Mouse (Mus musculus) lung, adult 18-20 months (tissue): ENCODE measurements around the gene Prr29.
"Not testable (repeated sequence)": the region's sequence is repeated elsewhere in the genome, so short reads cannot be mapped to it uniquely, and the experiment has no call there.

Experiments
- DNase-seq, 2 experiments: peaks; one replicate each; pipeline ENCODE4 v3.0.0; 2022; ENCODE audit warnings: mixed read lengths in 2 of 2

The Prr29 gene

DNA sequence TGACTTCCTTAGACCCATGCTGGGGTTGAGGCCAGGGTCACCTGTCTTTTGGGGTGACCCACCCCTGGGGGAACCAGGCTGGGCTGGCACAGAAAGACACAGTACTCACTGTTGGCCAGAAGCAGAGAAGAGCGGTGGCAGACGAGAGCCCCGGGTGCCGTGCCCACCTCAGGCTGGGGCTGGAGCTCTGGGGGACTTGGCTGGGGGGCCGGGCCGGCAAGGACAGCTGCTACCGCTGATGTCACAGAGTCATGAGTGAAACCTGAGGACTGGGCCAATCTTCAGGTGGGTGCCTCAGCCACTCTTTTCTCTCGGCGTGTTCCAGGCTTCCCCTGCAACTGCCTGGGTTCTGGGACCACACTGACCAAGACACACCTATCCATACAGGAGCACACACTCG lies at the start of gene Prr29:
Gene Prr29 (plus strand): TSS at position 107 of the 400 bp plus-strand sequence.
- DNase-seq = no peak

DNA sequence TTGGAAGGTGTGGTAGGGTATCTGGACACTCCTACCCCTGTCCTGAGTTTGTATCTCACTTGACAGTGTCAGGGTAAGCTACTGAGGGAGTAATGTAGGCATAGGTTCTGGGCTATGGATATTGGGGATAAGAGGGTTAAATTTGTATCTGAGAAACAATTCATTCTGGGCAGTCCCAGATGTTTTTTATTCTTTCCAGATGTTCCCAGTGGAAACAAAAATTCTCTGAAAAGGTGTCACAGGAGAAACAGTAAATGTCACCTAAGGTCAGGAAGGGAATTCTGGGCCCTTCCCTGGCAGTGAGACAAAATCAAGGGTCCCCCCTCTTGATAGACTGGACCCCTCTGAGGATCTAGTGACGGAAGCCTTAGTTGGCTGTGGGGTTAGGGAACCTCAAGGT lies 48.9 kb upstream of the Prr29 start:
- no peak for DNase-seq

DNA sequence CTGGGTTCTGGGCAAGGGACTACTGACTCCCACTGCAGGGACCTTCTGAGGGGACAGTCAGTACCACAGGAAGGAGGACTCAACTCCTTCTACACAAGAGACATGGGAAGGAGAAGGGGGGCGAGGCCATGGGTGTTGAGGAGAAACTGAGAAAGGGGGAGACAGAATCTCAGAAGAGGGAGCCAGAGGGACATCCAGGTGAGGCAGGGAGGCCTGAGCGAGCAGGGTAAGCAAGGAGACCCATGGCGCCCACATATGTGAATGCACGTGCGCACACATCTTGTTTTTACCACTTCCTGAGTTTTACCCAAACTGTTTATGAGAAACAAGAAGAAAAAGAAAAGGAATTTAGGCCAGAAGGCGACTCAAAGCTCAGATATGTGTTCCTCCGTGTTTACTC lies 47.5 kb upstream of the Prr29 start:
- no peak for DNase-seq

DNA sequence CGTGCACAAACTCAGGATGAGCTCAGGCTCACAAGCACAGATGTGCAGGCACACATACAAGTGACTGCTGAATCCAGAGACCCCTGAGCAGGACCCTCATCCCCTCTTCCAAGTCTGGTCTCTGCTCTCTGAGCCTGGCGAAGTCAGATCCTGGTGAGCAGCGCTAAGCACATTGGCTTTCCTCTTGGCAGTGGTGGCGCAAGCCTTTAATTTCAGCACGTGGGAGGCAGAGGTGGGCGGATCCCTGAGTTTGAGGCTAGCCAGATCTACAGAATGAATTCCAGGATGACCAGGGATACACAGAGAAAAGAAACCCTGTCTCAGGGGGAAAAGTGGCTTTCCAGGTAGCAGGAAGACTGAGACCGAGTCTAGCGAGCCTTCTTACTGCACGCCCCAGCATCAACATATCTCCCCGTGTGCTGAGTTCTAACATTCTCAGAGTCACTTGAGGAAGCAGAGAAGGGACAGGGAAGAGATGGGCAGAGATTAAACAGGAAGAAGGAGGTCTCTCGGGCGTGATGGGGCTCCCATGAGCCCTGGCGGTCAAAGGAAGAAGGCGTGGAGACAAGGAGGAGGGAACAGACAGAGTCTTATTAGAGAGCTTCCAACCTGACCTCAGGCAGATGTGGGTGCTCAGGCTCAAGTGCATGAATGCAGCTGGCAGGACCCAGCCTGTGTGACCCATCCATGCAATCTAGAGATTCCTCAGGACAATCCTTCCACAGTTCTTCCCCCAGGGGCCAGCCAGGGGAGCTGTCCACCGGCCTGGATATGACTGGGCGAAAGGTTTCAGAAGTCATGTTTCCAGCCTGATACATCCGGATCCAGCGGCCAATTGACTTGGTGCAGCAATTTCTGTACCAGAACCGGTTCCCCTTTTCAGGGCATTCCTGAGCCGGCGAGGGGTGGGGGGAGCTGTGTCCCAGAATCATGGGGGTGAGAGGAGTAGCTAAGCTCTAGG lies 46.6 kb upstream of the Prr29 start:
- no peak for DNase-seq

DNA sequence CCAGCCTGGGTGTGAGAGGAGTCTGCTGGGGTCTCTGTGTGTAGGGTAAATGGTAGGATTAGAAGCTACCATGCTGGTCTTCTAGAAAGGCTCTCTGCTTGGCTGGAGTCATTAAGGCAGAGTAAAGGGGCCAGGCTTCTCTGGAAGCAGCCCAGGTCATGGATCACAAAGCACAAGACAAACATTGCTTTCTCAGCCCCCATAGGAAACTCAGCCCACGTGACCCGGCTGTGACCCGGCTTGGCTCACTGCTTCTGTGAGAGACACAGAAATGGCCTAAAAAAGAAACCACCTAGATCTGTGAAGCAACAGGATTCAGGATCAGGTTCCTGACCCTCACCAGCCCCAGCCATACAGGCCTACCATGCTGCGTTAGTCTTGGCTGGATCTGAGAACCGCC lies 40.4 kb upstream of the Prr29 start:
- no peak for DNase-seq

DNA sequence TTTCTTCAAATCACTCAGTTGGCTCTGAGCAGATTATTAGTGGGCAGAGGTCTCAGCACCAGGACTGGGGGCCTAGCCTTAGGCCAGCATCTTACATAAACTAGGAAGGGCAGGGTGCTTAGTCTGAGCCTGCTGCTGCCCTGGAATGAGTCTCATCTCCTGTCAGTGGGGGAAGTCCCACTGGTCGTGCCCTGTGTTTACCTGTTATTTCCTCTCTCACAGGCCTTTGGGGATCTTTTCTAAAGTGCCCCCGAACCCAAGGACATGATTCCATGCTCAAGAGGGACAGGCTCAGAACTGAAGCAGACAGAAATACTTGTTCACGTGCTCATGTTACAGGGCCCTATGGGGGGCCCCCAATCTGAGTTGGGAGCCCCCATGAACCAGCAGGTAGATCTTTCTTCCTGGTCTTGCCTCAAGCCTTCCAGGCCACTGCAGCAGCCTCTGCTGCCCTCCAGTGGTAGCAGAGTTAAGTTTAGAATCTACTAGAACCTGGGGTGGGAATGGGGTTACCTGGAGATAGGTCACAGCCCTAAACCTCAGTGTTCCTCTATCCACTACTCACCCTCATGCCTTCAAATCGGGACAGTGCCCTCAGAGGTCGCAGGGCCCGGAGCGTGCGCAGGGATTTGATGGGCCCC lies 39.6 kb upstream of the Prr29 start:
- peak; percentile 53 to 66 for DNase-seq

DNA sequence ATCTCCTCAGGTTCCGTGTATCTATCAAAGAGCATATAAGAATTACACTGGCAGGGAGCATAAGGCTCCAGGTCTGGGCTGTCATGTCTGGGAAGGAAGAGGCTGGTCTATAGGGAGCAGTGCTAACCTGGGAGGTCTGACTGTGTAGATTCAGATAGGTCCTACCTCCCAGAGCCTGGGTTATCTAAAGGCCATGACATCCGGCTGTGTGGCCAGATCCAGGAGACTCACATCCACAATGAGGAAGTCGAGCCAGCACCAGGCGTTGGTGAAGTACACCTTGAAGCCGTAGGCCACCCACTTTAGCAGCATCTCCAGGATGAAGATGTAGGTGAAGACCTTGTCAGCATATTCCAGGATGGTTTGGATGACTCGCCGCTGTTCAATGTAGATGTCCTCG lies 38.8 kb upstream of the Prr29 start:
- DNase-seq = no peak

DNA sequence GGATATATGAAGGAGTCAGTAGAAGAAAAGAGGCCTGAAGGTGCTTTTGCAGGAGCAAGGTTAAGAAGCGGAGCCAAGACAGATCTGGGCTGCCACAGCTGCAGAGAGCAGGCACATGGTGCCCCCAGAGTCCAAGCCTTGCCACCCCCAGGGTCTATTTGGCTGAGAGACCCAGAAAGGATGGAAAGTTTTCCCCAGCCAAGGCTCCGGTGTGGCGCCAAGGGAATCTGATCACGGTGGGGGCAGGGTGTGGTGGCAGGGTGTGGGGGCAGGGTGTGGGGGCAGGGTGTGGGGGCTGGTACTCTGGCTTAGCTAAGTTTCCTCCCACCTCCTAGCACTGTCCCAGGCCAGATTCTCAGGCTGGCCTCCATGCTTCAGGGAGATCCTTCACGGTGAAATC lies 36.8 kb upstream of the Prr29 start:
- DNase-seq = no peak

DNA sequence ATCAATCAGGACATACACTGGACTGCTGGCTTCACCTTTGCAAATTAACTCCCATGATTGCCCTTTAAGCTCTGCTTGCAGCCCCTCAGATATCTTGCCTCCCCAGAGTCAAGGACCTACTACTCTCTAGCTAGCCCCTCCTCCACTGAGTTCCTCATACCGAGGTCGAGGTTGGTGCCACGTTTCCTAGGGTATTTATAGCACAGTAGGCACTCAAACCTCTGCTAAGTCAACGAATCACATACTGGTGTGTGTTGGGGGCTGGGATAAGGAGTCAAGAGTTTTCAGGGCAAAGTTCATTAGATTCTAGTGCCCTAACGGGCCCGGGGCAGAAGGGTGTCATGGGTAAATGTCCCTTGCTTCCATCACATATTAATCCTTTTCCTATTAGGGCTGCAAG lies 36.1 kb upstream of the Prr29 start:
- peak in 1 of 2 experiments; percentile 34 for DNase-seq

DNA sequence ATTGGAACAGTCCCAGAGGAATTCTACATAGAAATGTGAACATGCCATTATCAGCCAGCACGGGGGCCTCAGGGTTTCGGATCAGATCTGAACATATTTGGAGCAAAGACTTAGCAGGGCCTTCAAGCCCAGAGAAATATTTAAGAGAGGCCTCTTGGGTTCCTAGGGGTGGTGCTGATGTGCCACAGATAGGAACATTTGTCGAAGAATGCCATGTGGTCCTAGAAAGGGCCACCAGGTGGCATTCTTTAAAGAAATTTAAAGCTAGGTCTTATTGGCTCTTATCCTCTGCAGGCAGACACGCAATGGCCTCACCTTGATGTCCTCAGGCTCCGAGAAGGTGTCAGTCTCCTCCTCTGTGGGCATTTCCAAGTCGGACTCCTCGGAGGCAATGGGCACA lies 35.6 kb upstream of the Prr29 start:
- DNase-seq = peak; percentile 24 to 51

DNA sequence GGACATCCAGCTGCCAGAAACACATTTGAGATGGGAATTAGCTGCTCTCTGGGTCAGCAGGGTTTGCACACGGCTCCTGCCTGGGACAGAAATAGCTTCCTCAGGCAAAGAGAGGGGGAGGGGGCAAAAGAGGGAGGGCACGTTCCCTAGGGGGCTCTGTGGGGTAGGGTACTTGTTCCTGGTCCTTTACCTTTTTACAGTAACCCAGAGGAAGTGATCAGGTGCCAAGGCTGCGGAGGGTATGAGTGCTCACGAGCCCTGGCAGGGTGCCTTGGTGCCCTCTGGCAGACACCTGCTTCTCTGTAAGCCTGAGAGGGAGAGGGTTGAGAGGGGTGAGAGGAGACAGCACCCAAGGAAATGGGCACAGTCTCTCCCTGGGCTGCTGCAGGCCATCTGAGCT lies 32.8 kb upstream of the Prr29 start:
- DNase-seq = no peak

DNA sequence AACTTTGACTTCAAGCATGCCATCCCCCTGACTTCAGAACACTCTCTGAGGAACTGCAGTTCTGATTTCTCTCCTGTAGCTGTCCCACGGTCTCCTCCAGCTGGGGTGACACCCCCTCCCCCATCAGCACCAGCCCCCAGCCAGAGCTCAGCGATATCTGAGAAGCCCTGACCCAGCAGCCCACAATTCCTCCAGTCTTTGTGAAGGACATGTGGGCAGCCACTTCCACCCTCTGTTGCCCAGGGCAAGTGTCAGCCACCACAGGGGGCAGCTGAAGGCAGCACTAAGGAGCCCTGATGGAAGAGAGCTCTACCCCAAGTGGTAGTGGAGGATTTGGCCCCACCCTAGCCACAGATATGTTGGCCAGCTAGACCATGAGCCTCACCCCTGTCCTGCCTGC lies 31.2 kb upstream of the Prr29 start:
- DNase-seq = no peak

DNA sequence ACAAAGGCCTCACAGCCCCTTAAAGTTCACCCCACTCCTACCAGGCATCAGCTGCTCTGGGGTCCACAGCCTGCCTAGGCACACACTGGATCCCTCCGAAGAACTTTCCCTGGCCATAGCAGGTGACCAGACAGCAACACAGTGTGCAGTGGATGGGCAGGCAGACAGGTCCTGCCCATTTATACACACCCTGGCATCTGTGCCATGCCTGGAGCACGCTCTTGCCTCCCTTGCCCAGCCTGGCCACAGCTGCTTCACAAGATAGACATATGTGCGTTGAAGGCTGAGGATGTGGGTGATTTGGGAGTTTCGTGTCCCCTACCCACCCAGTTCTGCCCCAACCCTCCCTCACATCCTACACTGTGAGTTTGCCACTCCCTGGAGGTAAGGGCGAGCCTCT lies 27.2 kb upstream of the Prr29 start:
- no peak for DNase-seq

DNA sequence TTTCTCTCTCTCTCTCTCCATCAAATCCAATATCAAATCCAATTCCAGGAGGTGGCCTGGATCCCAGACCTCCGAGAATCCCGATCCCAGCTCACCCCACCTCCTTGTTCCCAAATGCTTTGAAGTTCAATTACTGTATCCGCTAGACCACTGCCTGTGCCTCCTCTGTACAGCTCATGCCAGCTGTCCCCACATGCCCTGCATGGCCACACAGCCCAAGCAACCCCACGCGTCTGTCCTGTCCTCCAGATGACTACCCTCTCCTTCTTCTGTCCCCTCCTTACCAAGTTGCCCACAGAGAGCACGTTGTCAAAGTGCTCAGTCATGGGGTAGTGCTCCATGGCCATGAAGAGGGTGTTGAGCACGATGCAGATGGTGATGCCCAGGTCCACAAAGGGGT lies 26.4 kb upstream of the Prr29 start:
- DNase-seq = no peak

DNA sequence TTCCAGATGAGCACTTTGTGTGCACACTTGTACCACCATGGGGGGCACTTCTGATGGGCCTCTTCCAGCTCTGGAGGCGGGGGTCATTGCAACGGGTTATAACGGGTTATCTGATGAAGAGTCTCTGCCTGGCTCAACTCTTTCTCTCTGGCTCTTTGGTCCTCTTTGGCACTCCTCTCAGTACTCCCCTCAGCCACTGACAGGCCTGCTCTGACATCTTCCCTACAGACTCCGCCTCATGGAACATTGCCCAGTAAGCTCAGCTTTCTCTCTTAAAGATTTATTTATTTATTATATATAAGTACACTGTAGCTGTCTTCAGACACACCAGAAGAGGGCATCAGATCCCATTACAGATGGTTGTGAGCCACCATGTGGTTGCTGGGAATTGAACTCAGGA lies 25.9 kb upstream of the Prr29 start:
- DNase-seq = not testable (repeated sequence)

DNA sequence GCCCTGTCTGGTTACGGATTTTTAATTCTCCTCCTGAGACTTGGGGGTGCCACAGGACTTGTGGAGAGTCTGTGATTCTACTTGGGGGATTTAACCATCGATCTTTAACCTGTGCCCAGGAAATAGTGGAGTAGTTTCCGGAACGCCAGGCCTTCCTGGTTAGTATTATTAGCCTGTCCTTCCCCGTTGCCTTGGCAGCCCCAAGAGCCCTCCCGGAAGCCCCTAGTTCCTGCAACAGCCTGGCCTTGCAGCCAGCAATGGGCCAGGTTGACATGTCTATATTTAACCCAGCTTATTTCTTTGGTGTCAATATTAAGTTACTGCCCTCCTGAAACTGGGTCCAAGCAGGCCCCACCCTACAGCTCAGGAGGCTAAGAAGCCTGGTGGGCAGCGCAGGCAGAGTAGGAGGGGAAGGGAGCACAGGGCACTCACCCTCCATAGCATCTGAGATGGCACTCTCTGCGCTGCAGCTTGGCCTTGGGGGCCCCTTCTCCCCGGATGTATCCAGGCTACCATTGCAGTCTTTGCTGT lies 24.2 kb upstream of the Prr29 start:
- no peak for DNase-seq

DNA sequence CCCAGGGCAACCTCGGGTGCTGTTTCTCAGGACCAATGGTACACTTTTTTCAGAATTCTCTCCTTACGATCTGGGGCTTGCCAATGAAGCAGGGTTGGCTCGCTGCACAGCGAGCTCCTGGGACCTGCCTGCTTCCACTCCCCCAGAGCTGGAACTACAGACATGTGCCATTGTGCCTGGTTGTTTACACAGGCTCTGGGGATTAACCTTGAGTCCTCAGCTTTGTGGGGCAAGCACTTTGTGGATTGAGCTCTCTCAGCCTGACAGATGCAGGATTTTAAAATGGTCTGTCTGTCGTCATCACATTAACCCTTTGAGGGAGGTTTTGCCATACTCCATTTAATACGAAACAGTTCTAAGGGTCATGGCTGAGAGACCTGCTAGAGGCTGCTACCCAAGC lies 20.4 kb upstream of the Prr29 start:
- no peak for DNase-seq

DNA sequence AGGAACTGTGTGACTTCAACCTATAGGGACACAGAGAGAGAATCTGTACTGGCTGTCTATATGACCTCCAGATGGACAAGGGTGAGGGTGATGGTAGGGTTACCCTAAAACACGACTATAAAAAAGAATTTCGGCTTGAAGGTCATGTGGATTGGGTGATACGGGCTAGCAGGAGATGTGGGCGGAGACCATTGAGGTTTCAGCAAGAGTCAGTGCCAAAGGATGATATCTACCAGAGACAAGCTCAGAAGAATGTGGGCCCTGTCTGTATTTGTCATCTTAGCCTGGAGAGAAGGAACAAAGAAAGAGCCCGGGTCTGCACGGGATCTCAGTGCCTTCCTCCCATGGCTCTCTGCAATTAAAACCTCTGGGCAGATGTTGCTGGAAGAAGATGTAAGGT lies 15.5 kb upstream of the Prr29 start:
- DNase-seq = no peak

DNA sequence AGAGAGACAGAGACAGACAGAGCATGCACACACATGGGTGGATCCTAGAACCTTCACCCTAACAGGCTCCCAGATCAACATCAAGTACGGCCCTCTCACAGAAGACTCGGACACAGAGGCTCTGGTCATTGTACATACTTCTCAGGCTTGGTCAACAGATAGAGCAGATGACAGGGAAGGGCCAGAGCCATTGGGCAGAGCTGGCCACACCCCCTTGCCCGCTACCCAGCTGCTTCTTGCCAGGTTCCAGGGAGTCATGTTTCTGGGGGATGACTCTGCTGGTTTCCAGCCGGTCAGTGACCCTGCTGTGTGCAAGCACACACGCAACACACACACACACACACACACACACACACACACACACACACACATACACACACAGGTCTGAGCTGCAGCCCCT lies 14.4 kb upstream of the Prr29 start:
- DNase-seq = peak; percentile 24 to 39

DNA sequence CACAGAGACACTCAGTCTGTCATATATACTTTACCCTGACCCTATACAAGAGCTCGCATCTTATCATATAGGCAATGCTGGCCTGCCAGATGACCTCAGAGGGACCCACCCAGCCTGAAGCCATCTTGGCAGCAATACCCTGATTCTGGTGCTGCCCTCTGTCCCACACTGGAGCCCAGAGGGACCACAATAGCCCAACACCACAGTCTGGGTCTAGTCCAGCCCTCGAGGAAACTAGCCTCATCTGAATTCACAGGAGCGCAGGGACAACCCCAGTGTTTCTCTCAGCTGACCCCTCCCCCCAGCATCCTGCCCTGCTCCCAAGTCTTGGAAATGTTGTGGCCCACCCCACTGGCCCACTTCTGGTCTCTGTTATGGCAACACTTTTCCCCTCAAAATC lies 14.0 kb upstream of the Prr29 start:
- DNase-seq = no peak

DNA sequence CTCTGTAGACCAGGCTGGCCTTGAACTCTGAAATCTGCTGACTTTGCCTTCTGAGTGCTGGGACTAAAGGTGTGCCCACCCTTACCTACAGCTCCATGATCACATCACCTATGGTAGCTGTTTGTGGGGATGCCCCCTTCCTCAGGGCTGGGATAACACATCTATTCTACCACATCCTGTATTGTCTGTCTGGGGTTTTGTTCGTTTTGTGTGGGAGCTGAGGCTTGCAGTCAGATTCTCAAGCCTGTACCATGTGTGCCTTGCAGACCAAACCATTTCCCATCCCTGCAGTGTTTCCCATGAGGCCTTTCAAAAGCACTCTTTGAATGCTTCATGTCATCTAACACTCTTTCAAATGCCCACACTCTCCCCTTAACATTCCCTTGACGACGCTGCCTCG lies 13.3 kb upstream of the Prr29 start:
- DNase-seq = no peak

DNA sequence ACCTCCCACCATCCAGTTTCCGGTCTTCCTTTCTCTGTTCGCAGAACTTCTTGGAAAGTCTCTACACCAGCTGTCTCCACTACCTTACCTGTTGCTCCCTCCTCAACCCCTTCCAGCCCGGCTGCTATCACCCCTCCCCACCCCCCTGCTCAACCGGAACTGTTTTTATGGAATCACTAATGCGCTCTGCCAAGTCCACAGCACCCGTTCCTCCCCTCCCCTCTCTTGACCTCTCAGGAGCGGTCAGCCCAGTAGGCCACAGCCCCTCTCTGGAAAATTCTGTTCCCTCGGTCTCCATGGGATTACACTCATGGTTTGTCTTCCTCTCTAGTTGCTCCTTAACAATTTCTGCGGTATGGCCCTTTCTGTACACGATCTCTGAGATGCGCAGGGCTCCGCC lies 12.1 kb upstream of the Prr29 start, which contains the start of gene Scn4a:
Gene Scn4a (minus strand): TSS at position 101 of the 400 bp plus-strand sequence.
- DNase-seq = no peak

DNA sequence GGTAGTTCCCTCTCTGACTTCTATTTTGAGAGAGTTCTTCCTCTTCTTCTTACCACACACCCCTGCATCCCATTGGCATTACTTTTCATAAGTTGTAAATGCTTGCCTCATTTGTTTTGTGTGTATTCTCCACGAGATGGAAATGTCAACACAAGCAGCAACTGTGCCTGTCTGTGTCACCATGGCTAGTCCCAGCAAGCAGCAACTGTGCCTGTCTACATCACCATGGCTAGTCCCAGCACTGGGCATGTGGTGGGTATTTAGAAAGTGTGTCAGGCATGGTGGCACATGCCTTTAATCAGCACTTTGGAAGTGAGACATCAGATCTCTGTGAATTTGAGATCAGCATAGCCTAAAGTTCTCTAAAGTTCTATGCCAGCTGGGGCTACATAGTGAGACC lies 11.1 kb upstream of the Prr29 start:
- DNase-seq = no peak
